8 mouse cellular contexts compared by ENCODE assay signal in genomic region chrX:100767885-100768626, GRCm38 (mm10). TPM values are rescaled to one million over a fixed set of nuclear protein-coding genes. Genes with fewer than 3 reads are reported as not detected.
A peak's percentile ranks its signal among the peaks of the same experiment; 100 is the strongest.
DNase-seq lines count a peak whose midpoint lies in the region; ATAC-seq and TF ChIP-seq lines count a peak whose summit lies in the region.

No protein-coding gene starts in this region.

- H3K9ac ChIP-seq in kidney, embryonic 16.5 days (replicated peaks; ENCODE audit: low read length), result no peak overlapping the region
- H3K9ac ChIP-seq in midbrain, embryonic 13.5 days (replicated peaks), result peak overlapping the region; percentile 82

- H3K4me1 ChIP-seq in kidney, embryonic 16.5 days (ENCODE audit: insufficient read depth, low read length), result 0 out of 2 replicates have a peak, but pooled peaks cover 5% of the 10 kb centered on the region
- H3K4me1 ChIP-seq in cerebellum, adult 2 months (ENCODE audit: control insufficient read depth, insufficient read depth, low read length), result 0 out of 2 replicates have a peak, but pooled peaks cover 4% of the 10 kb centered on the region
- peaks cover 6% of the 10 kb centered on the region for H3K4me1 ChIP-seq in hindbrain, embryonic 10.5 days (replicated peaks)
- H3K4me1 ChIP-seq in midbrain, embryonic 13.5 days (replicated peaks), result 0 out of 2 replicates have a peak, but pooled peaks cover 7% of the 10 kb centered on the region

- peak overlapping the region; percentile 72 for H3K4me2 ChIP-seq in kidney, embryonic 16.5 days (replicated peaks; ENCODE audit: low read depth, low read length)
- peak overlapping the region; percentile 63 for H3K4me2 ChIP-seq in midbrain, embryonic 13.5 days (replicated peaks)

- no peaks in the 10 kb centered on the region for H3K36me3 ChIP-seq in kidney, embryonic 16.5 days (ENCODE audit: insufficient read depth, low read length)
- H3K36me3 ChIP-seq in hindbrain, embryonic 10.5 days, result no peaks in the 10 kb centered on the region
- peaks cover 3% of the 10 kb centered on the region for H3K36me3 ChIP-seq in midbrain, embryonic 13.5 days

- TF ChIP-seq CTCF in cerebellum, adult 2 months (IDR thresholded peaks at IDR 0.05; ENCODE audit: borderline replicate concordance, insufficient read depth, low read depth, low read length), result no peak

- peak; percentile 46; the same call in 1 of the 2 replicates for ATAC-seq in kidney, embryonic 16.5 days (ENCODE audit: low FRiP score, low TSS enrichment)
- ATAC-seq in midbrain, embryonic 13.5 days, result peak; percentile 69

- no peak for DNase-seq in kidney, postnatal 36 days
- DNase-seq in cerebellum, adult 2 months, result peak in 1 of 2 experiments; percentile 47
- DNase-seq in hindbrain, embryonic 10.5 days (ENCODE audit: low spot score), result no peak
- DNase-seq in adrenal gland, postnatal 4 days (ENCODE audit: low spot score in 2 of 2), result no peak
- no peak for DNase-seq in retina, postnatal 1 day
- DNase-seq in natural killer cell, adult 2 months (ENCODE audit: low spot score in 2 of 2), result no peak

- 28% methylated on average over 32 of the region's 36 CpGs for WGBS in kidney, embryonic 16.5 days
- 13% methylated on average over 26 of the region's 36 CpGs for WGBS in cerebellum, adult 2 months
- 31% methylated on average over 27 of the region's 36 CpGs for whole genome bisulfite sequencing in hindbrain, embryonic 10.5 days
- 36% methylated on average over 27 of the region's 36 CpGs for WGBS in midbrain, embryonic 13.5 days

- H3K4me3 ChIP-seq in kidney, embryonic 16.5 days (ENCODE audit: low read length), result peak overlapping the region; percentile 48
- peak overlapping the region; percentile 64 for H3K4me3 ChIP-seq in cerebellum, adult 2 months (replicated peaks; ENCODE audit: insufficient read depth, low read depth, low read length)
- H3K4me3 ChIP-seq in hindbrain, embryonic 10.5 days, result peak overlapping the region; percentile 63
- H3K4me3 ChIP-seq in midbrain, embryonic 13.5 days (replicated peaks), result peak overlapping the region; percentile 69

- H3K9me3 ChIP-seq in kidney, embryonic 16.5 days (ENCODE audit: low read length), result no peaks in the 10 kb centered on the region
- no peaks in the 10 kb centered on the region for H3K9me3 ChIP-seq in hindbrain, embryonic 10.5 days
- no peaks in the 10 kb centered on the region for H3K9me3 ChIP-seq in midbrain, embryonic 13.5 days

- H3K27ac ChIP-seq in kidney, embryonic 16.5 days (ENCODE audit: low read length), result no peak overlapping the region
- peak overlapping the region; percentile 35; the same call in 1 of the 2 replicates for H3K27ac ChIP-seq in cerebellum, adult 2 months (ENCODE audit: insufficient read depth, low read length)
- H3K27ac ChIP-seq in hindbrain, embryonic 10.5 days, result peak overlapping the region; percentile 60
- H3K27ac ChIP-seq in midbrain, embryonic 13.5 days, result peak overlapping the region; percentile 85

- H3K27me3 ChIP-seq in kidney, embryonic 16.5 days (ENCODE audit: insufficient read depth, low read length), result peaks cover 7% of the 10 kb centered on the region; the same call in 1 of the 2 replicates
- H3K27me3 ChIP-seq in cerebellum, adult 2 months (ENCODE audit: control insufficient read depth, insufficient read depth, low read length), result no peaks in the 10 kb centered on the region
- peaks cover 35% of the 10 kb centered on the region for H3K27me3 ChIP-seq in hindbrain, embryonic 10.5 days (ENCODE audit: insufficient read depth, poor library complexity, severe bottlenecking)
- H3K27me3 ChIP-seq in midbrain, embryonic 13.5 days, result no peaks in the 10 kb centered on the region

- TF ChIP-seq POLR2A in cerebellum, adult 2 months (IDR thresholded peaks at IDR 0.05; ENCODE audit: borderline replicate concordance, insufficient read depth, low read length), result no peak

RNA-seq across cellular contexts. Expression of gene Dlg3, which starts 0.5 kb away (rescaled TPM):
- polyA plus RNA-seq in kidney, embryonic 16.5 days (2015; fragmentation: Nextera tagmentation; extraction: Ambion mirVana), result 6.7 and 9.1 TPM in 2 replicates
- 48.5 and 50.1 TPM in 2 replicates for polyA plus RNA-seq in cerebellum, adult 2 months (2012; rRNA removed)
- polyA plus RNA-seq in hindbrain, embryonic 10.5 days (2016; fragmentation: Nextera tagmentation; extraction: Ambion mirVana), result 12.2 and 15.1 TPM in 2 replicates
- polyA plus RNA-seq in midbrain, embryonic 13.5 days (2015; fragmentation: Nextera tagmentation; extraction: Ambion mirVana), result 9.4 and 10.8 TPM in 2 replicates
- 10 to 100 TPM; 33.8 to 35.1 TPM for total RNA-seq in adrenal gland, postnatal 4 days (2021)

RNA-seq across cellular contexts. Expression of gene Gdpd2, which starts 38.4 kb away (rescaled TPM):
- polyA plus RNA-seq in kidney, embryonic 16.5 days (2015; fragmentation: Nextera tagmentation; extraction: Ambion mirVana), result 2.0 and 2.3 TPM in 2 replicates
- 10.6 and 13.2 TPM in 2 replicates for polyA plus RNA-seq in cerebellum, adult 2 months (2012; rRNA removed)
- 8.6 and 9.9 TPM in 2 replicates for polyA plus RNA-seq in hindbrain, embryonic 10.5 days (2016; fragmentation: Nextera tagmentation; extraction: Ambion mirVana)
- polyA plus RNA-seq in midbrain, embryonic 13.5 days (2015; fragmentation: Nextera tagmentation; extraction: Ambion mirVana), result 24.8 and 26.1 TPM in 2 replicates
- 1 to 10 TPM; 2.8 to 3.1 TPM for total RNA-seq in adrenal gland, postnatal 4 days (2021)
